Mouse (Mus musculus) intestine, embryonic 14.5 days (tissue): ENCODE data around the gene Rnd1. TPM values are rescaled to one million over a fixed set of nuclear protein-coding genes. Genes with fewer than 3 reads are reported as not detected.
A peak's percentile ranks its signal among the peaks of the same experiment; 100 is the strongest.

Experiments
- ATAC-seq: fragments of 200-750 bp; cut with Nextera tagmentation; replicated peaks from 2 replicates; pipeline ENCODE4 v1.8.0; 2017; ENCODE audit warnings: low read depth, moderate number of reproducible peaks, moderate TSS enrichment, moderate library complexity; ENCODE audit not compliant: low FRiP score, low TSS enrichment
- DNase-seq: peaks from one replicate; pipeline ENCODE4 v3.0.0-alpha.2; 2018; ENCODE audit warnings: low spot score
- H3K27ac ChIP-seq: fragments of 300-500 bp; sonication (generic); 2 replicates; pipeline ENCODE4 v1.5.1; 2014; ENCODE audit warnings: low read depth, mild to moderate bottlenecking, control low read depth
- H3K27me3 ChIP-seq: fragments of 300-500 bp; sonication (generic); replicated peaks from 2 replicates; pipeline ENCODE4 v1.6.1; 2014; ENCODE audit warnings: low read length, control low read depth; ENCODE audit not compliant: control insufficient read depth, insufficient read depth
- H3K36me3 ChIP-seq: fragments of 300-500 bp; sonication (generic); 2 replicates; pipeline ENCODE4 v1.6.1; 2014; ENCODE audit warnings: low read length, control low read depth; ENCODE audit not compliant: control insufficient read depth, insufficient read depth
- H3K4me1 ChIP-seq: fragments of 300-500 bp; sonication (generic); replicated peaks from 2 replicates; pipeline ENCODE4 v1.6.1; 2014; ENCODE audit warnings: low read length, control low read depth, mixed read lengths; ENCODE audit not compliant: control insufficient read depth, insufficient read depth
- H3K4me2 ChIP-seq: fragments of 300-500 bp; sonication (generic); 2 replicates; pipeline ENCODE4 v1.6.1; 2014; ENCODE audit warnings: low read length
- H3K4me3 ChIP-seq: fragments of 300-500 bp; sonication (generic); 2 replicates; pipeline ENCODE4 v1.5.1; 2014; ENCODE audit warnings: low read depth, low read length, control low read depth, mixed read lengths
- H3K9ac ChIP-seq: fragments of 300-500 bp; sonication (generic); 2 replicates; pipeline ENCODE4 v1.6.1; 2014; ENCODE audit warnings: mild to moderate bottlenecking, low read length
- H3K9me3 ChIP-seq: fragments of 300-500 bp; sonication (generic); 2 replicates; pipeline ENCODE4 v1.6.1; 2016; ENCODE audit warnings: low read length, control low read depth; ENCODE audit not compliant: control insufficient read depth
- WGBS: fragments of 180-500 bp; shearing (Covaris S2); extraction: QIAGEN DNeasy Blood & Tissue Kit; methylation state at CpG from one replicate; pipeline ENCODE4 v1.1.7; 2014; 5-methylcytosine and 5-hydroxymethylcytosine counted together
- polyA plus RNA-seq: library from polyadenylated mRNA; unstranded; fragments of >200 nt; fragmentation: Nextera tagmentation; extraction: Ambion mirVana; gene quantifications from 2 replicates; pipeline ENCODE4 v1.2.1, GENCODE M21; 2014

Rnd1 gene
- polyA plus RNA-seq, 1 experiment from 2014 or later, result 1.0 TPM

DNA sequence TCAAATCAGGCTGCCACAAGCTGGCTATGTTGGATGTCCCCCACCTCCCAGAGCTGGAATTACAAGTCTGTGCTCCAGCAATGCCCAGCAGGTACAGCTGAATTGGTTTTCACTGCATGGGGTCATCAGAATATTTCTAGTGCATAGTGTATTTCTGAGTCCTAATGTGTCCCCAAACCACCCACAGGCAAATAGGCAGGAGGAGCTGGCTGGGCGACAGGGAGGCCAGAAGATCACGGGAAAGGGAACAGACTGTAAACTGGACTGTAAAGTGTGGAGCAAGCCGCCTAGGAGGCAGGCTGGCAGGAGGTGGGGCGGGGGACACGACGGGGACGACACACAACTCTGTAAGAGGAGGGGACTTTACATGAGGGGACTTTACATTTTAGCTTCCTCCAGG lies 55.1 kb downstream of the Rnd1 start:
- ATAC-seq, result no peak
- no peak overlapping the region for H3K4me2 ChIP-seq
- H3K27ac ChIP-seq, result no peak overlapping the region
- no peaks in the 10 kb centered on the region for H3K9me3 ChIP-seq
- H3K27me3 ChIP-seq, result no peaks in the 10 kb centered on the region; the same call in 1 of the 2 replicates
- H3K36me3 ChIP-seq, result no peaks in the 10 kb centered on the region
- no peaks in the 10 kb centered on the region for H3K4me1 ChIP-seq
- DNase-seq, result no peak
- WGBS, result 9% methylated on average over 7 of the region's 7 CpGs
- no peak overlapping the region for H3K4me3 ChIP-seq
- H3K9ac ChIP-seq, result no peak overlapping the region

DNA sequence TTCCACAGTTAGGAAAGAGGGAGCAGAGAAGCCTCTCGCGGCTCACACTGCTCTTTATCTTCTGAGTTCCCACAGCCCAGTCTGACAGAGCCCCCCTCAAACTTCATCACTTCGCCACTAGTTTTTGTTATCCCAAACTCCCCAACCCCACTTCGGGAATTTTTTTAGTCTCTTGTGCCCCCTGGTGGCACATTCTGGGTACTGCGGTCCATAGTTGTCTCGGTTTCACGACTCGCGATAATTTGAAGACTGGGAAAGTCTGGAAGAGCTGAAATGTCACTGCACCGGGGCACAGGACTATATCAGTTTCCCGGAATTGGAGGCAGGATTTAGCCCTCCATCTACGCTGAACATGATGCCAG lies 60.1 kb downstream of the Rnd1 start:
- DNase-seq (peak; percentile 98), ATAC-seq (peak; percentile 26)
- Histone ChIP-seq H3K27me3 (no peaks in the 10 kb centered on the region; the same call in 1 of the 2 replicates), H3K9me3 (no peaks in the 10 kb centered on the region), H3K36me3 (no peaks in the 10 kb centered on the region), H3K9ac (no peak overlapping the region), H3K4me1 (no peaks in the 10 kb centered on the region), H3K27ac (no peak overlapping the region), H3K4me2 (peak overlapping the region; percentile 20), H3K4me3 (no peak overlapping the region)
- 2% methylated on average over 12 of the region's 12 CpGs for WGBS

DNA sequence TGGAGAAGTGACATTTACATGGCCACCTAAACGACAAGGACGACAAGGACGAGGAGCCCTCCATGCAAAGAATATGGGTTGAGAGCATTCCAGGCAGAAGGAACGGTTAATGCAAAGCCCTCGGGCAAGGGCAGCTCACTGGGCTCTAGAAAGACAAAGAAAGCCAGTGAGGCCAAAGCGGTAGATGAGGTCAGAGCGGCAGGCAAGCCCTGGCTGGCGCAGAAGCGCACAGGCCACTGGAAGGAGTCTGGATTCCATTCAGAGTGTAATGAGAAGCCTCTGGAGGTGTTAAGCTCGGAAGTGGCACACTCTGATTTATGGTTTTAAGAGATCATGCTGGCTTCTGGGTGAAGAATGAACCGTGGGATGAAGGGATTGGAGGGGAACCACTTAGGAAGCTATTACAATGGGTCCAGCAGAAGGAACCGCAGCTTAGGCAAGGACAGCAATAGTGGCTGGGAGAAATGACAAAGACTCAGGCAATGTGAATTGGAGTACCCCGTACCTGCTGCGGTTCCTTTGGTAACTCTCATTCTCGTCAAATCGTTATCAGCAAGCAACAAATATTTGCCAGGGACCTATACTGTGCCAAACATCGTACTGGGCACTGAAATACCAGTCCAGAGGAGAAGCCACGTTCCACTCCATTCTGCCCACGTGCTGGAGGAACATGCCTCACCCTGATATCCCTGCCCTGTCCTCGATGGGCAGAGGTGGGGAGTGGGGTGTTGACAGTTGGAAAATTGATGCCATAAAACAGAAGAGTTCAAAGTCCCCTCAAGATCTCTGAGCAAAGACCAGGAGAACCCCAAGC lies 60.7 kb downstream of the Rnd1 start:
- DNase-seq (peak; percentile 61), ATAC-seq (peak; percentile 80)
- 32% methylated on average over 20 of the region's 20 CpGs for WGBS
- Histone ChIP-seq H3K27ac (peak overlapping the region; percentile 39; the same call in 1 of the 2 replicates), H3K4me3 (no peak overlapping the region), H3K4me1 (no peaks in the 10 kb centered on the region), H3K27me3 (no peaks in the 10 kb centered on the region; the same call in 1 of the 2 replicates), H3K9ac (no peak overlapping the region), H3K9me3 (no peaks in the 10 kb centered on the region), H3K4me2 (peak overlapping the region; percentile 20), H3K36me3 (no peaks in the 10 kb centered on the region)

DNA sequence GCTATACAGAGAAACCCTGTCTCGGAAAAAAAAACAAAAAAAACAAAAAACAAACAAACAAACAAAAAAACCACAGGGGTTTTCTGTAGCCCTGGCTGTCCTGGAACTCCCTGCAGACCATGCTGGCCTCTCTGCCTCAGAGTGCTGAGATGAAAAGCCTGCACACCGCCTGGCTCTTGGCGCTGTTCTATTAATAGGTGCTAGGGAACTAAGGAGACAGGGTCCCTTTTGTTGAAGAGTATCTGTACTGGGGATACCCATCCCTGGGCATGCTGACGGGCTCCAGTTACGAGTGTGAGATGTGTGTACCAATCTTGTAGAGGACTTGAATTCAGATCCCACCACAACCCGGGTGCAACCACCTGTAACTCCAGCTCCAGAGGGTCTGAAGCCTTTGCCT lies 61.5 kb downstream of the Rnd1 start:
- Histone ChIP-seq H3K27me3 (no peaks in the 10 kb centered on the region; the same call in 1 of the 2 replicates), H3K4me1 (no peaks in the 10 kb centered on the region), H3K9ac (no peak overlapping the region), H3K36me3 (no peaks in the 10 kb centered on the region), H3K27ac (no peak overlapping the region), H3K4me2 (no peak overlapping the region), H3K4me3 (no peak overlapping the region), H3K9me3 (no peaks in the 10 kb centered on the region)
- ATAC-seq (no peak), DNase-seq (no peak)
- WGBS, result 71% methylated on average over 6 of the region's 6 CpGs

DNA sequence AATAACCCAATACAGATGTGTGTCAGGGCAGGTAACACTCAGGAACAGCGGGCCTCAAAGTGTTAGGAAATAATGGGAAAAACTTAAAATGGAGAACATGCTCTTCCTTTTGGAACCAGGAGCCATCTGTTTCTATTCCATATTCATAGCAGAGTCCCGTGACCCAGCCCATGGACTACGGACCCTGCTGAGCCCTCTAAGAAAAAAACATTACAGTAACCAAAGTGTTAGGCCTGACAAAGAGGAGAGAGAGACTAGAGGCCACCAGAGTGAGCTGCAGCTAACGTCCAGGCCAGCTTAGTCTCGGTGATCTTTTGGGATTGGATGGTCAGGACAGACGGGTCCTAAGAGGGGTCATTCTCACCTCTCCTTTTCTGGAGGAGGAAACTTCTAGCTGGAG lies 62.3 kb downstream of the Rnd1 start:
- DNase-seq (no peak), ATAC-seq (no peak)
- H3K9ac ChIP-seq, result no peak overlapping the region
- H3K27ac ChIP-seq, result no peak overlapping the region; the same call in 1 of the 2 replicates
- H3K36me3 ChIP-seq, result no peaks in the 10 kb centered on the region
- no peak overlapping the region for H3K4me2 ChIP-seq
- no peaks in the 10 kb centered on the region for H3K4me1 ChIP-seq
- H3K4me3 ChIP-seq, result no peak overlapping the region
- no peaks in the 10 kb centered on the region; the same call in 1 of the 2 replicates for H3K27me3 ChIP-seq
- WGBS, result 53% methylated on average over 6 of the region's 6 CpGs
- no peaks in the 10 kb centered on the region for H3K9me3 ChIP-seq

DNA sequence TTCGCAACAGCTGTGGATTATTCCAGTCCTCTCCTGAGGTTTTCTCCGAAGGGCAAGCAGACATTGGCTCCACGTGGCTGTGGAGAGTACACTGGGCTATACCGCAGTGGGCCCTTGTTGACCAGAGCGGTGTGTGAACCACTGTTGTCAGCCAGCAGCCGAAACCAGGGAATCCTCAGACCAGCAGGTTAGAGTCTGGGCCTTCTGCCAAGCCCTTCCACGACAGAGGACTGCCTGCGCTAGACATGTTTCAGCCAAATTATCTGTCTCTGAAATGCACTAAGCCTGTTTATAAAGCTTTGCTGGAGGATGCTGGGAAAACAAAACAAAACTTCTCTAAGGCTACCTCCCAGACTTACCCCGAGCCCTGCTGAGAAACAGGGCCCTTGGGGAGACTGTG lies 62.7 kb downstream of the Rnd1 start:
- DNase-seq (no peak), ATAC-seq (no peak)
- Histone ChIP-seq H3K4me1 (no peaks in the 10 kb centered on the region), H3K27ac (no peak overlapping the region), H3K4me2 (no peak overlapping the region), H3K36me3 (no peaks in the 10 kb centered on the region), H3K9ac (no peak overlapping the region), H3K4me3 (no peak overlapping the region), H3K27me3 (no peaks in the 10 kb centered on the region; the same call in 1 of the 2 replicates), H3K9me3 (no peaks in the 10 kb centered on the region)
- 51% methylated on average over 9 of the region's 9 CpGs for WGBS

Other genes with a start within 250 kb of the Rnd1 start
- gene Olfr282, start 246.2 kb downstream of the Rnd1 start, polyA plus RNA-seq, result not detected in 2 replicates
- not detected in 2 replicates for gene Olfr281, start 224.9 kb downstream of the Rnd1 start, polyA plus RNA-seq
- not detected in 2 replicates for gene OR5BS1P, start 207.6 kb downstream of the Rnd1 start, polyA plus RNA-seq
- 0.57 TPM in 1 of 2 replicates, not detected in the other for gene Lalba, start 194.7 kb downstream of the Rnd1 start, polyA plus RNA-seq
- gene Olfr279, start 185.1 kb downstream of the Rnd1 start, polyA plus RNA-seq, result not detected in 2 replicates
- 97.3 and 99.7 TPM in 2 replicates for gene Kansl2, start 143.2 kb downstream of the Rnd1 start, polyA plus RNA-seq
- 48.7 and 52.6 TPM in 2 replicates for gene Ccnt1, start 106.5 kb downstream of the Rnd1 start, polyA plus RNA-seq
- gene 4930415O20Rik, start 106.5 kb downstream of the Rnd1 start, polyA plus RNA-seq, result 0.35 and 0.59 TPM in 2 replicates
- 19.8 and 21.9 TPM in 2 replicates for gene Adcy6, start 67.4 kb downstream of the Rnd1 start, polyA plus RNA-seq
- 31.5 and 34.8 TPM in 2 replicates for gene Cacnb3, start 46.6 kb downstream of the Rnd1 start, polyA plus RNA-seq
- 27.1 TPM in 2 replicates for gene Ddx23, start 14.6 kb downstream of the Rnd1 start, polyA plus RNA-seq
- gene Ccdc65, start 30.7 kb upstream of the Rnd1 start, polyA plus RNA-seq, result 0.57 and 1.6 TPM in 2 replicates
- gene Fkbp11, start 50.7 kb upstream of the Rnd1 start, polyA plus RNA-seq, result 47.9 and 53.1 TPM in 2 replicates
- 34.6 and 37.1 TPM in 2 replicates for gene Arf3, start 85.8 kb upstream of the Rnd1 start, polyA plus RNA-seq
- 0.12 TPM in 1 of 2 replicates, not detected in the other for gene Wnt10b, start 100.7 kb upstream of the Rnd1 start, polyA plus RNA-seq
- not detected in 2 replicates for gene Wnt1, start 112.4 kb upstream of the Rnd1 start, polyA plus RNA-seq
- gene Ddn, start 132.0 kb upstream of the Rnd1 start, polyA plus RNA-seq, result not detected in 2 replicates
- 77.0 and 77.3 TPM in 2 replicates for gene Prkag1, start 154.1 kb upstream of the Rnd1 start, polyA plus RNA-seq
- gene Kmt2d, start 193.7 kb upstream of the Rnd1 start, polyA plus RNA-seq, result 16.2 and 17.5 TPM in 2 replicates
- gene Rhebl1, start 217.1 kb upstream of the Rnd1 start, polyA plus RNA-seq, result 9.5 and 11.4 TPM in 2 replicates
- gene Dhh, start 221.1 kb upstream of the Rnd1 start, polyA plus RNA-seq, result 0.62 and 1.0 TPM in 2 replicates
- 4.1 and 5.5 TPM in 2 replicates for gene Lmbr1l, start 240.8 kb upstream of the Rnd1 start, polyA plus RNA-seq